Mouse (Mus musculus) gonadal fat pad, adult 2 months (tissue): ENCODE results near the gene Tmem190. TPM values are rescaled to one million over a fixed set of nuclear protein-coding genes. Genes with fewer than 3 reads are reported as not detected.
"Not testable (repeated sequence)": the region's sequence is repeated elsewhere in the genome, so short reads cannot be mapped to it uniquely, and the experiment has no call there.

ENCODE experiments used
- DNase-seq: peaks from one replicate; pipeline ENCODE4 v3.0.0-alpha.2; 2012; ENCODE audit warnings: low read depth
- polyA plus RNA-seq: library from polyadenylated mRNA; depleted of rRNA; stranded (reverse); fragments of >200 nt; gene quantifications from 2 replicates; pipeline ENCODE4 v1.2.3, GENCODE M21; 2012

Tmem190 gene
- polyA plus RNA-seq, 1 experiment = 0.54 TPM

DNA sequence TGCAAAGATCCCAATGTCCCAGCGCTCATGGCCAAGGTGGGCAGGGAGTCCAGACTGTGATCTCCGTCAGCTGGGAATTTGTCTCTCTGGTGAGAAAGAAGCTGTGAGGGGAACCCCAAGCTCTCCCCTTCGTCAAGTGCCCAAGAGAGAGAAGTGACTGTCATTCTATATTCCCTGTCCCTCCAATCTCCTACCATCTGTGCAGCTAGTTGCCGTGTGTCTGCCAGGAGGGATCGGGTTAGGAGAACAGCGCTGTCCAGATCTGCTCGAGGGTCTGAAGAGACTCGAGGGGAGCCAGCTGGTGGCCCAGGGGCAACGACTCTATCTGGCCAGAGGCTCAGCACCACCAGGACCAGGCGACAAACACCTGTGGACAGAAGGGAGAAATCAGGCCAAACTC lies 6.6 kb upstream of the Tmem190 start:
- no peak for DNase-seq

DNA sequence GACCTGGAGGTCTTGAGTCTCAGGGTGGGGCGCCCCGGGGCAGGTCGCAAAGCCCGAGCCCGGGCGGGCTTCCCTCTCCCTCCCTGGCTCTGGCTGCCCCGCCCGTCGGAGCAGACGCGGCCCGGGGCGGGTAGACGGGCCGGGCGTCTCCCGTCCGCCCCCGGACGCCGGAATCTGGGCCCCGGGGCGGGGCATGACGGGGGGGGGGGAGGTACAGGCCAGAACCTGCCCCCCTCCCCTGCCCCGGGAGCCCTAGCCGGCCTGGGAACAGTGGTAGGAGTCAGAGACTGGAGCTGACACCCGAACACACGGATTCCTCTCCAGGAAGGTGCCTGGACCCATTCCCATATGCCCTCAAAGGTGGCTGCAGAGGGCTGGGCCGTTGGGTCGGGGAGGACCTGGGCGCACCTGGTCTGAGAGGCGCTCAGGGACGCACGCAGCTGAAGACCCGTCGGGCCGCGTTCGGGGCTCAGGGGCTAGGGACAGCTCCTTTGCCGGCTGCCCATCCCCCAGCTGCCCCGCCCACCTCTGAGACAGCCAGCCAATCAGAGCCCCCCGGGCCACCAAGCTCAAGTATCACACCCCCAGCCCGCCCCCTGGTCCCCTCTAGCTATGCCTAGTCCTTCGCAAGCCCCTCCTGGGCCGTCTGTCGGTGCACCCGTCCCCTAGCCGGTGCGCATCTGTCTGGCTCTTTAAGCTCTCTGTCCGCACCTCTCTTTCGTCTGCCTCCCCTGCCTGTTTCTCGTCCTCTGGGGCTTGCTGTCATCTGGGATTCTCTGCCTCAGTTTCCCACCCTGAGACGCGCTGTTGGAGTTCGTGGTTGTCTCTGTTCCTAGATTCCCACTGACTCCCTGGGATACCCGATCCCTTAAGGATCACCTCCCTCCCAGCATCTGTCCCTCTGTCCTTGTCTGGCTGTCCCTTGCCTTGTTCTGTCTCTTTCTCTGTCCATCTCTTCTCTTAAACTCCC lies 5.6 kb upstream of the Tmem190 start:
- no peak for DNase-seq

DNA sequence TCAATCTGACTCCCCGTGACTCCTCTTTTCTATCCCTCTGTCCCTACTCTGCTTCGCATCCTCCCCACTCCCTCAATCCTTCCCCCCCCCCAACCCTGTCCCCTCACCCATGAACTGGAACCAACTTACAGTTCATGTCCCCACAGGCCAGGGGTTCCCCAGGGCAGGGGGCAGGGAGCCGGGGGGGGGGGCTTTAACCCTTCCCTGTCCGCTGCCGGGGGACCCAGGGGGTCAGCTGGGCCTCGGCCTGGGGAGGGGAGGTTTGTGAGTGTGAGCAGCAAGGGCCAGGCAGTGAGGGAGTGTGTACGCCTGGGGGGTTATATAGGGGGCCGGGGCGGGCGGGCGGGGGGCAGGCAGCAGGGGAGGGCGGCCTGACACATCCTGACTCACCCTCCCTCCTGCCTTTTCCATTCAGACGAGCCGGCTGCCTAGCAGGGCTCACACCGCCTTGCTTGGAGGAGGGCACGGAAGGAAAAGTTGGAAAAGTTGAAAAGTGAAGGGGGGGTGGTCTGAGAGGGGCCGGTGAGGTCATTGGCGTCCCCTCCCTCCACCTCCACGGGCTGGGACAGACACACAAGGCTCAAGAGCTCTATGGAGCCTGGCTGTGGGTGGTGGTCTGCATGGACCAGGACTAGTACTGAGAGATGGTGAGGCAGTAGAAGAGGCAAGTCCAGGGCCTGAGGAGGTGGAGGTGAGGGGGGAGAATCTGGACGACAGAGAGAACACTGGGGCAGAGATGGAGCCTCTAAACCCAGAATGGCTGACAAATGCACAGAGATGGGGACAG lies 4.7 kb upstream of the Tmem190 start:
- DNase-seq = no peak

DNA sequence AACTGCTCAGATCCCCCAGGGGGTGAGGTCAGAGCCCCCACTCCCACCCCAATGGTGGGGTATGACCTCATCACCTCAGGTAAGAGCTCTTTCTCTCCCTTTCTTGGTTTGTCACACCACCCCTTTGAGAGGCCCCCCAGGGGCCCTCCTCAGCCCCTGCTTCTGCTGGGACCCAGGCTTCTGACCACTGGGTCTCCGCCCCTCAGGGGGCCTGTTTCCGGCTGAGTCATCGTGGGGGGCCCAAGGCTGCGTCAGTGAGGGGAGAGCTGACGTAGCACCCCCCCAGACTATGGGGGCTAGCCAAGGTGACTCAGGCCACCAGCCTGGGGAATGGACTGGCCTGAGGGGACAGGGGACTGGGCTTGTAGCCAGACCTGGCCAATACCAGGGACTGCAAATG lies 2.8 kb upstream of the Tmem190 start:
- no peak for DNase-seq

DNA sequence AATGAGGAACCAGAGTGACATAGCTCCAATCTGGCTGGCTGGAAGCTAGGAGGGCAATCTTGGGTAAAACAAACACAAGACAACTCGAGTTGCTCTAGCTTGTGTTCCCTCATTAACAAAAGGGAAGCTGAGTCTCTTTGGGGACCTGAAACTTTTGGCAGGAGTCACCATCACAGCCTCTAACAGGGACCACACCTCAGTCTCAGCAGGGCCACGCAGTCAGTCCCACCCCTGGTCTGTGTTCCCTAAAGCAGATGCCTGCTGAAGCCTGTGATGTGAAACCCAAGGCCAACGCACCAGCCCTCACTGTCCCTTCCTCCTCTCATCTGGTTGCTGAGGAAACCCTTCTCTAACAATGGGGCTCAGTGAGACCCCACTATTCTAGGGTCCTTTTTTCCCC lies 607 bp upstream of the Tmem190 start:
- no peak for DNase-seq

DNA sequence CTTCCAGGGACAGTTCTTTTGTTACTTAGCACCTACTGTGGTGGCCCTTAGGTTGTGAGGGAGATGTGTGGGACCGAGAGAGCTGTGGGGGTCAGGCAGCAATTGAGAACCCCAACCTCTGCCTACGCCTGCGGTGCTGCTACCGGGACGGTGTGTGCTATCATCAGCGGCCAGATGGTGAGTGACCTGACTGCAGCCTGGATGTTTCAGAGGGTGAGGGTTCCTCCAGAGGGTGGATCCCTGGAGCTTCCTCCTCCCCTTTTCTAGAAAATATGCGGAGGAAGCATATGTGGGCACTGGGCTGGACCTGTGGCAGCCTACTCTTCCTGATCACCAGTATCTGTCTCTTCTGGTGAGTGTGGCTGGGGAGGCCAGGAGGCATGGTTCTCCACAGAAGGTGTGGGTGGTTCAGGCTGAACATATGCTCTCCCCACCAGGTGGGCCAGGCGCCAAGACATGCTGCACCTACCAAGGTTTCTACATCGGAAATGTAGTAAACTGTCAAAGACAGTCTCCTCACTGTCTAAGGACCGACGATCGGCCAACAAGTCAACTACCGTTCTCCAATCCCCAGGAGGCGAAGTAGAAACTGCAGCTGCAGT lies 1.0 kb downstream of the Tmem190 start:
- no peak for DNase-seq

DNA sequence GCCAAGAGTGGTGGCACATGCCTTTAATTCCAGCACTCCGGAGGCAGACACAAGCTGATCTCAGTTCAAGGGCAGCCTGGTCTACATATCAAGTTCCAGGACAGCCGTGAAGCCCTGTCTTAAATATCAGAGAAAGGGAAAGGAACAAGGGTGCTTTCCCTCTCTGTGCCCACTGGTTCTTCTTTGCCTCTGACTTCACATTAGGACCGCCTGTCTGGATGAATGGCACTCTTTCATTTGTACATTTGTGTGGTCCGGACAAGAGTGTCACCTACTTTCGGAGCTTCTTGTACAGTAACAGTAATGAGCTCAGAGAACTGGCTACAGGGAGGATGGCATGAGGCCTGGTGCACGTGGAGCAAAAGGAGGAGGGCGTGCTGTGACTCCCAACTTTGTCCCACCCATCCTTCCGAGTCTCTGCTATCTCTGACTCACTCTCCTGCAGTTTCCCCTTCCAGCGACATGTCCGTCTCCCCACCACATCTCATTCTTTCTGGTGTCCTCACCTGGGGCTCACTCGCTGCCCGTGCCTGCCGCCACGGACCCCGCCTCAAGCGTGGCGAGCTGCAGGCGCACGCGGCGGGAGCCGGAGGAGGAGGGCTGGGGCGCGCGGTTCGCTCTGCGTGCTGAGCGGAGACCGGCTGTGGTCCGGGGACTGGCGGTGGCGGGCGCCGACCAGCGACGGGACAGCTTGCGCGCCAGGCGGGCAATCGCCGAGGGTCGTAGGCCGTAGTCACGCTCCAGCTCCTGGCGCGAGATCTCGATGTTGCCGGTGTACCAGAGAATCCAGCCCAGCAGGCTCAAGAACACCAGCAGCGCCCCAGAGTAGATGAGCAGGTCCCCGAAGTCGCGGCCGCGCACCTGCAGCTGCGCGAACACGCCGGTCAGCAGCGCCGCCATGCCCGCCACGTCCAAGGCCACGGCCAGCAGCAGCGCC lies 6.0 kb downstream of the Tmem190 start:
- no peak for DNase-seq

DNA sequence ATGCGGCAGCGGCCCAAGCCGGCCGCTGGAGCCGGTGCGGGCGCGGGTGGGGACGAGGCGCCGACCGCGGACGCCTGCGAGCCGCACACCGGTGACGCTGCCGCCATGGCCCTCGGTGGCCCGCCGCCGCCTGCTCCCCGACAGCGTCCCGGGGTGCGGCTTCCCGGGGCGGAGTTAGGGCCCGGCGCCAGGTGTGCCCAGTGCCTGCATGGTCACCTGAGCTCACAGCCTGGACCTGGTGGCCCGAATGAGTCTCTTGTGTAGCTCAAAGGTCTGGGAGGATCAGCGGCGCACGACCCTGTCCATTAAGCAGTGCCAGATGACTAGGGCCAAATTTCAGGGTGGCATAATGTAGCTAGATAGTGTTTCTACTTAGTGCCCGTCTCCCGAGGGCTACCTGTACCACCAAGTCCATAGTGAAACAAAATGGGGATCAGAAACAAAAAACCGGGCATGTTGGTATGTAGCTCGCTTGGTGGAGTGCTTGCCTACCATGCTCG lies 6.7 kb downstream of the Tmem190 start, which contains the start of gene Tmem238:
Tmem238 (minus strand) TSS at position 221 of the 500 bp plus-strand sequence.
- no peak for DNase-seq

DNA sequence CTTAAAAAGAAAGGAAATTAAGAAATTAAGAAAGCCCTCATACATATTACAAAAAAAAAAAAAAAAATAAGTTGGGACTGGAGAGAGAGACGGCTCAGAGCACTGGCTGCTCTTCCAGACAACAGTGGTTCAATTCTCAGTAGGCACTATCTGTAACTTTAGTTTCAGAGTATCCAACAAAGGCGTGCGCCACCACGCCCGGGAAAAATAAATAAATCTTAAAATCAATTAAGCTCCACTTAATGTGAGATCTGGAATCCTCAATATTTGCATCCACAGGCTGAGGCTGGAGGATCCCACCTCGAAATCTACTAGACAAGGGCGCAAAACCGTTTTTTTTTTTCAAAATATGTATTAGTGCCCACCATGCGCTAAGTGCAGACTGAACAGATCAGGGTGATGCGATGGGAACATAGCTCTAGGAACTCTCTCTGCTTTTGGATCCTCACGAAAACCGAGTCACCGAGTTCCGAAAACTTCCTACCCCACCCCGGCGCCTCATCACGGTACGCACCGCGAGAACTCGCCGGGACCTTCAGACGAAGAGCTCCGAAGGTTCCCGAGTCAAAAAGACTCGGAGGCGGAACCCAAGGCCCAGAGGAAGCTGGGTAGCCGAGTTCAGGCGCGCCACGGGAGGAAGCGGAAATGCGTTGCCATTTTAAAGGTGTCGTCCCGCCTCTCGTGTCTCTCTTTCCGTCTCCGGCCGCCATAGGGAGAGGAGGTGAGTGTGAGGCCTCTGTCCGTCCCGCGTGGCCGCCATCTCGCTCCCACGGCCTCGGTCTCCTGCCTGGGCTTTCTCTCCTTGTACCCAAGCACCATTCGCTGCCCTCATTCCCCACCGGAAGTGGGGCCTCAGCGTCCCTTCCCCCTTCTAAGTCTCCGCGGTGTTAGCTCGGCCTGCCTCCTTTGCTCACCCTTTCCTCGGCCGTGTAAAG lies 9.8 kb downstream of the Tmem190 start, which contains the start of gene Rpl28:
Rpl28 (plus strand) TSS at position 597 of the 935 bp plus-strand sequence.
- peak; percentile 75 for DNase-seq

DNA sequence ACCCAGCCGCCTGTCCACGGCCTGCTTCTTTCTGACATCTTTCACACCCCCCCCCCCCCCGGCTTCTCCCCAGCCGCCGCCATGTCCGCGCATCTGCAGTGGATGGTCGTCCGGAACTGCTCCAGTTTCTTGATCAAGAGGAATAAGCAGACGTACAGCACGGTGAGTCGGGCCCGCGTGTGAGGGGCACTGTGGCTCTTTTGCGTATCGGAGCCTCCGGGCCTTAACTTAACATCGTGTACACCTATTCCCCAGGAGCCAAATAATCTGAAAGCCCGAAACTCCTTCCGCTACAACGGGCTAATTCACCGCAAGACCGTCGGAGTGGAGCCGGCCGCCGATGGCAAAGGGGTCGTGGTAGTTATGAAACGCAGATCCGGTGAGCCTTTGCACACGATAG lies 10.5 kb downstream of the Tmem190 start:
- DNase-seq = not testable (repeated sequence)

DNA sequence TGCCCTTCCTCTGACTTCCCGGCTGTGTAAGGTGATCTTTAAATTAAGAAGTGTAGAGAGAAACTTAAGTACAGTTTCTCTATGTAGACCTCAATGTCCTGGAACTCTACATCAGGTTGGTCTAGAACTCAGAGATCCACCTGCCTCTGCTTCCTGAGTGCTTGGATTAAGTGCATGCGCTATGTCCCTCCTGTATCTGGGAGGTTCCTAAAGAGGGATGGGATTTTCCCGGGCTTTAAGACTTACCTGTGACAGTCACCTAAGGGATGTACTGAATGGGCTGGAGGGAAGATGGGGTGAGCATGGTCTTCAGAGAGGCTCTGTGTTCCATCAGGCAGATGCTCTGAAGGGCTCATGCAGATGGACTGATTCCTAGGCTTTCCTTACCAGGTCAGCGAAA lies 10.9 kb downstream of the Tmem190 start:
- no peak for DNase-seq

DNA sequence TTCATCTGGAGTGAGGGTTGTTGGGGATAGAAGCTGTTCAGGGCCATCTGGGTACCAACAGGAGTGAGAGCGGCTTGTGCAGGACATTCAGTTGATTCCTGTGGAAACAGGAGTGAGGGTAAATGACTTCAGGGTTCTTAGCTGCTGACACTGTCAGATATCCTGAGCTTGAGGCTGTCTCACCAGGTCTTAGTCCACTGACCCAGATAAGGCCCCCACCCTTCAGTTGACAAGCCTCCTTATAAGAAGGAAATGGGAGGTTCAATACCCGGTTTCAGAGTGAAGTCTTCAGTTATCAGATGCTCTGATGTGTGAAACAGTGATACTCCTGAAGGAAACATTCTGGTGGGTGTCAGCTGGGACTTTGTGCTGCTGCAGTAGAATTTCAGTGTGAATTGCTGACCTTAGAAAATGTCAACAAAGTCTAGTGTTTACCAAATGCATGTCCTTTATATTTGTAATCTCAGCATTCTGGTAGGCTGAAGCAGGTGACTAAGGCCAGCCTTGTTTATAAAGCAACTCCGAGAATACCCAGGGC lies 12.0 kb downstream of the Tmem190 start:
- DNase-seq = no peak

DNA sequence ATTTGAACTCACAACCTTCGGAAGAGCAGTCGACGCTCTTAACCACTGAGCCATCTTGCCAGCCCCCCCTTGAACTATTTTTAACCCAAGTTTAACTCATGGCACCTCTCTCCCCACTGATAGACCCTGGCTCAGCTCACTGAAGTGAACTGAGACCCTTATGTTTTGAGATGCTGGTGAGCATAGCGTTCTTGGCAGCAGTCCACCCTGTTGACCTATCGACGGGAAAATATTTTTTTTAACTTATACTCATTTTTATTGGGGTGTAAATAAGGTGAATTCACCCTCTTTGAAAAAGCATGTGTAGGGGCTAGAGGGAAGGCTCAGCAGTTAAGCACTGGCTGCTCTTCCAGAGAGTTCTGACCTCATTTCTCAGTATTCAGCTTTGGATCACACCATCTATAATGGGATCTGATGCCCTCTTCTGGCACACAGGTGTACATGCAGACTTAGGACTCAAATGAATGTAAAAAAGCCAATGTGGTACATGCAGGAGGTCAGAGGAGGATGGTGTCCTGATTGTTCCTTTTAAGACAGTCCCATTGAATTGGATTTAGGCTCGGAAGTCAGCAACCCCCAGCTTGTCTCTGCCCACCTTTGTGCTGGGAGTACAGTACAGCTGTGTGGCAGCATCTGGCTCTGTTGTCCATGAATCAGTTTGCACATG lies 13.2 kb downstream of the Tmem190 start:
- DNase-seq = no peak

DNA sequence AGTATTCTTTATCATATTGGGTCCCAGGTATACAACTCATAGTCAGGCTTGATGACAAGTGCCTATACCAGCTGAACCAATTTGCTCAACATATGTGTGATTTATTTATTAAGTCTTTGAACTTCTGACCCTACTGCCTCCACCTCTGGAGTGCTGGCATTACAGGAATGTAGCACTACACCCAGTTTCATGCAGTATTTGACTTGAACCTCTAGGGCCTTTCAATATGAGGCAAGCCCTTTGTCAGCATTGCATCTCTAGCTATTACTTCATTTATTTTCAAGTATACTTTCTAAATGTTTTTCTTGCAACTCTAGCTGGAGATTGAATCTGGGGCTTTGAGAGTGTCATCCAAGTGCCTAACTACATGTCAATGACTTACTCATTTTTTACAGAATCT lies 19.5 kb downstream of the Tmem190 start:
- no peak for DNase-seq

DNA sequence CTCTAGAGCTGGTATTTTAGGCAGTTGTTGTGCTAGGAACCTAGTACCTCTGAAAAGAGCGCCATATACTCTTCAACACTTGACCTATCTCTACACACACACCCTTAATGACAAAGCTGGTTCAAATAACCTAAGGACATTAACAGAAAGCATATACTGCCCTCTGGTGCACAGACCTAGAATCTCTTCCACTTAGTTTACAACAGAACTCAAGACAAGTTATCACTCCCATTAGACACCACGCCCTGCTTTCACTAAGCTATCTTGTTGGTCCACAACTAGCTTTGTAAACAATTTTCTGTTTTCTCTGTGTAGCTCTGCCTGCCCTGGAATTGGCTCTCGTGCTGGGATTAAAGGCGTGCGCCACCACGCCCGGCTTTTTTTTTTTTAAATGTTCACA lies 24.0 kb downstream of the Tmem190 start:
- DNase-seq = no peak

DNA sequence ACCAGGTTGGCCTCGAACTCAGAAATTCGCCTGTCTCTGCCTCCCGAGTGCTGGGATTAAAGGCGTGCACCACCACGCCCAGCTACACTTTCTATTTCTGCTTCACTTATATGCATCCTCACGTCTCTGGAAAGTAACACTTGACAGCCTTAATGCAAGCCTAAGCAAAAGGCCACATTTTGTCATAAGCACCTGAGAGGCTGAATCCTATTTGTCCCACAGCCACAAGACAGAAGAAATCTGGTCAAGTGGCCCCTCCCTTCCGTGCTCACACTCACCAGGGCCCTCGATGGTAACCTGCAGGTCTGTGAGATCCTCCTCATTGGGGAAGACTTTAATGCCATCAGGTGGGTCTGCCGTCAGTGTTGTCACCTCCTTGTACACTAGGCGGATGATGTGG lies 28.4 kb downstream of the Tmem190 start:
- DNase-seq = not testable (repeated sequence)

DNA sequence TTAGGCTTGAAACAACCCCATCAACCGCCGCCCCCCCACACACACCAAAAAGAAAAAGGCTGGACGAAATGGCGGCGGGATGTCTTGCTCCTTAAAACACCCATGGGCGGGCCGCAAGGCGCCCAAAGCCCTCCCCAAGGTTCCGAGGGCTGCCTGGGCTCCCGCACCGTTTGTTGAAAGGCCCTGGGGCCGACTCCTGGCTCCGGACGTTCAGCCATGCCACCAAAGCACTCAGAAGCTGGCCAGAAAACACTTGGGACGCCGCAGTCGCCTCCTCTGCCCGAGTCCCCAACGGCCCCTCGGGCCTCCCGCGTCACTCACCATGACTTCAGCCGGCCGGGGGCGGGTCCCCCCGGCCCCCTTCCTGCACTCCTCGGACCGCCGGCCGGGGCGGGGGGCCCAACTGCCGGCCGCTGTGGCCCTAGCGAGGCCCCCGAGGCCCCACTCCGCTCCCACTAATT lies 29.1 kb downstream of the Tmem190 start:
- DNase-seq = no peak

DNA sequence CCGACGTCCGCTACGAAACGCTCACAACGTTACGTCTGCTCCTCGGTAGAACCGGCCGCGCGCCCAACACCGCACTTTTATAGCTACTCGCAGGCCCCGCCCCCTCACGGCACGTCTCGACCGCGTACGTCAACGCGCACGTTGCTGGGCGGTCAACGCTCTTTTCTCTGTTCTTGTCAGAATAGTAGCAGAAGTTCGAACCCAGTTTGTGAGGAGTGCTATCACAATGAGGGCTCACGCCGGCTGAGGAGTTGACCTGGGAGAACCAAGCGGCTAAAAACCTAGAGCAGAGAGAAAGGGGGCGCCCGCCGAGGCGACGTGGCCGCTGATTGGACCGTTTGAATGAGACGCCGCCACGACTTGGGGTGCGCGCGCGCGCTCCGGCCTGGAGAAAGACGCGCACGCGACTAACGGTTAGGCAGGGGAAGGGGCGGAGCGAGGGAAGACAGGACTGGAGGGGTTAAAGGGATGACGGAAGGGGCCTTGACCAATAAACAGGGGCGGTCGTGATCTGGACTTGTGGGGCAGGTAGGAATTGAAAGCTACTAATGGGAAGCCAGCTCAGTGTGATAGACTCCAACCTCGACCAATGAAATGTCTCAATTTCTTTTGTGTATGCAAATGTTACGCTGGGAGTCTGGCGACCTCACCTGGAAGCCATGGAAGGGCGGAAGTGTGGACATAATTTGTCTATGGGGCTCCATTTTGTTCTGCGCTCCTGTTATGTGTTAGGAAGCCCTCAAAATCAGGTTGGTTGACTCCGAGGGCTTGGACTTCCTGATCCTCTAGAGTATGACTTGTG lies 29.8 kb downstream of the Tmem190 start, which contains the start of gene Ube2s:
Ube2s (minus strand) TSS at position 288 of the 802 bp plus-strand sequence.
- peak; percentile 100 for DNase-seq
